Mouse (Mus musculus) CH12.LX (cell line): ENCODE results near the gene Kcnk6. TPM values are rescaled to one million over a fixed set of nuclear protein-coding genes. Genes with fewer than 3 reads are reported as not detected.

Experiments
- DNase-seq: peaks from one replicate; pipeline ENCODE4 v3.0.0-alpha.2; 2013; ENCODE audit errors: extremely low read depth
- H3K27ac ChIP-seq: 2 replicates; pipeline ENCODE4 v1.5.1; 2012; ENCODE audit warnings: low read depth, mild to moderate bottlenecking, control low read depth, moderate library complexity; ENCODE audit not compliant: insufficient read depth
- H3K27me3 ChIP-seq: replicated peaks from 2 replicates; pipeline ENCODE3; 2012; ENCODE audit warnings: inconsistent platforms
- H3K36me3 ChIP-seq, 2 experiments: replicated peaks in 1 of 2; 2 replicates each; pipeline versions ENCODE3 to v1.6.1; 2012; ENCODE audit warnings: inconsistent platforms in 1 of 2, low read length in 1 of 2, mild to moderate bottlenecking in 1 of 2, mixed read lengths in 1 of 2, moderate library complexity in 1 of 2; ENCODE audit not compliant: control insufficient read depth in 1 of 2, insufficient read depth in 1 of 2
- H3K4me1 ChIP-seq, 2 experiments: 2 replicates each; pipeline ENCODE4 v1.6.1; 2012; ENCODE audit warnings: inconsistent platforms in 1 of 2, moderate library complexity in 1 of 2; ENCODE audit not compliant: insufficient read depth in 2 of 2, control insufficient read depth in 1 of 2
- H3K4me2 ChIP-seq: 2 replicates; pipeline ENCODE4 v1.6.1; 2012; ENCODE audit warnings: low read depth, mild to moderate bottlenecking, control low read depth; ENCODE audit not compliant: poor library complexity, insufficient read depth, severe bottlenecking
- H3K4me3 ChIP-seq, 3 experiments: fragments of 150-350 bp in 1 of 3; sonication (generic) in 1 of 3; replicated peaks in 1 of 3; 2 replicates each; pipeline versions ENCODE3 to v1.5.1; 2011 to 2012; ENCODE audit warnings: low read depth in 2 of 3, low read length in 2 of 3, mild to moderate bottlenecking in 2 of 3, moderate library complexity in 2 of 3, control low read depth in 1 of 3, improper control_type of control experiment in 1 of 3, inconsistent platforms in 1 of 3, mixed read lengths in 1 of 3; ENCODE audit not compliant: poor library complexity in 1 of 3
- H3K79me2 ChIP-seq: replicated peaks from 2 replicates; pipeline ENCODE4 v1.6.1; 2012; ENCODE audit warnings: mild to moderate bottlenecking, moderate library complexity; ENCODE audit not compliant: control insufficient read depth, poor library complexity, insufficient read depth, severe bottlenecking; ENCODE audit errors: extremely low read depth
- H3K9ac ChIP-seq: 2 replicates; pipeline ENCODE4 v1.6.1; 2012; ENCODE audit warnings: low read depth, mild to moderate bottlenecking, control low read depth, moderate library complexity; ENCODE audit not compliant: insufficient read depth
- H3K9me3 ChIP-seq: replicated peaks from 2 replicates; pipeline ENCODE3; 2012; ENCODE audit warnings: low read length, inconsistent platforms, mixed read lengths
- BHLHE40 ChIP-seq: IDR thresholded peaks from 2 replicates; pipeline ENCODE4 v1.6.1; 2011; ENCODE audit warnings: mild to moderate bottlenecking, low read depth, low read length, improper control_type of control experiment
- CHD1 ChIP-seq: IDR thresholded peaks from 2 replicates; pipeline ENCODE4 v1.6.1; 2012; ENCODE audit warnings: low read depth, low read length, improper control_type of control experiment, inconsistent platforms
- CTCF ChIP-seq, 2 experiments: IDR thresholded peaks in 1 of 2; conservative IDR thresholded peaks in 1 of 2; 2 replicates each; pipeline ENCODE4 v1.5.1; 2011 to 2012; ENCODE audit warnings: low read depth in 2 of 2, low read length in 2 of 2, improper control_type of control experiment in 1 of 2, inconsistent platforms in 1 of 2, mild to moderate bottlenecking in 1 of 2, moderate library complexity in 1 of 2
- E2F4 ChIP-seq: IDR thresholded peaks from 2 replicates; pipeline ENCODE4 v1.6.1; 2011; ENCODE audit warnings: low read depth, low read length, improper control_type of control experiment; ENCODE audit not compliant: insufficient replicate concordance
- ELF1 ChIP-seq: IDR thresholded peaks from 2 replicates; pipeline ENCODE4 v1.6.1; 2014; ENCODE audit warnings: low read depth, mild to moderate bottlenecking, inconsistent platforms, low read length, improper control_type of control experiment
- ETS1 ChIP-seq: conservative IDR thresholded peaks from 2 replicates; pipeline ENCODE4 v1.6.1; 2012; ENCODE audit warnings: low read depth, mild to moderate bottlenecking, inconsistent platforms, low read length, improper control_type of control experiment, moderate library complexity
- GABPA ChIP-seq: IDR thresholded peaks from 2 replicates; pipeline ENCODE4 v1.6.1; 2012; ENCODE audit warnings: low read depth, low read length, improper control_type of control experiment, inconsistent platforms; ENCODE audit not compliant: insufficient replicate concordance
- JUN ChIP-seq: IDR thresholded peaks from 2 replicates; pipeline ENCODE4 v1.6.1; 2011; ENCODE audit warnings: low read depth, mild to moderate bottlenecking, low read length, improper control_type of control experiment, moderate library complexity; ENCODE audit not compliant: insufficient read depth
- MAFK ChIP-seq: IDR thresholded peaks from 2 replicates; pipeline ENCODE4 v1.6.1; 2011; ENCODE audit warnings: low read length, improper control_type of control experiment; ENCODE audit not compliant: insufficient replicate concordance
- MAZ ChIP-seq: IDR thresholded peaks from 2 replicates; pipeline ENCODE4 v1.6.1; 2012; ENCODE audit warnings: low read depth, mild to moderate bottlenecking, inconsistent platforms, low read length, improper control_type of control experiment, moderate library complexity
- MEF2A ChIP-seq: IDR thresholded peaks from 2 replicates; pipeline ENCODE4 v1.6.1; 2014; ENCODE audit warnings: low read depth, mild to moderate bottlenecking, inconsistent platforms, low read length, improper control_type of control experiment, borderline replicate concordance
- MYC ChIP-seq: IDR thresholded peaks from 2 replicates; pipeline ENCODE4 v1.6.1; 2011; ENCODE audit warnings: low read depth, mild to moderate bottlenecking, improper control_type of control experiment, low read length
- NELFE ChIP-seq: IDR thresholded peaks from 2 replicates; pipeline ENCODE4 v1.6.1; 2011; ENCODE audit warnings: low read depth, low read length, improper control_type of control experiment
- PAX5 ChIP-seq: IDR thresholded peaks from 2 replicates; pipeline ENCODE4 v1.6.1; 2012; ENCODE audit warnings: low read length, inconsistent platforms, mixed read lengths
- RAD21 ChIP-seq: IDR thresholded peaks from 2 replicates; pipeline ENCODE4 v1.6.1; 2011; ENCODE audit warnings: low read depth, mild to moderate bottlenecking, low read length, improper control_type of control experiment, moderate library complexity
- RCOR1 ChIP-seq: conservative IDR thresholded peaks from 2 replicates; pipeline ENCODE4 v1.6.1; 2012; ENCODE audit warnings: low read depth, mild to moderate bottlenecking, inconsistent platforms, low read length, improper control_type of control experiment
- SMC3 ChIP-seq: IDR thresholded peaks from 2 replicates; pipeline ENCODE4 v1.6.1; 2011; ENCODE audit warnings: low read depth, low read length, improper control_type of control experiment
- USF2 ChIP-seq: conservative IDR thresholded peaks from 2 replicates; pipeline ENCODE4 v1.6.1; 2011; ENCODE audit warnings: low read depth, low read length, improper control_type of control experiment
- ZKSCAN1 ChIP-seq: IDR thresholded peaks from 2 replicates; pipeline ENCODE4 v1.6.1; 2012; ENCODE audit warnings: low read depth, inconsistent platforms, low read length, improper control_type of control experiment, borderline replicate concordance
- dilution Hi-C: fragments of 300-500 bp; cut with MboI; formaldehyde crosslinking; loops from 2 replicates; pipeline ENCODE4 v1.14.3; 2020; ENCODE audit warnings: low sequenced_read_pairs; ENCODE audit not compliant: extremely low pct_unique_long_range_greater_than_20kb, extremely low pct_ligation_motif_present
- in situ Hi-C: fragments of 300-500 bp; cut with MboI; formaldehyde crosslinking; loops from 3 replicates; pipeline ENCODE4 v1.14.3; 2019; ENCODE audit warnings: low sequenced_read_pairs, low pct_ligation_motif_present, low pct_unique_long_range_greater_than_20kb, mixed read lengths
- polyA plus RNA-seq: library from polyadenylated mRNA; unstranded; fragments of >175 nt; gene quantifications from 2 replicates; pipeline ENCODE4 v1.2.1, GENCODE M21; 2012; ENCODE audit warnings: low read depth; ENCODE audit not compliant: insufficient read length
- total RNA-seq, 2 experiments: library from RNA; depleted of rRNA; stranded (reverse); fragments of 300-350 nt in 1 of 2; fragments of >200 nt in 1 of 2; gene quantifications; 2 replicates each; pipeline ENCODE4 v1.2.3; 2012 to 2014

Gene Kcnk6
- total and polyA plus RNA-seq, 3 experiments: 1.9 to 4.0 (median 2.2) TPM

- in situ Hi-C loops (no loop called here), dilution Hi-C loops (no loop called here)
- H3K36me3 ChIP-seq: peaks cover 0 to 10% of the 10 kb centered on the region in 2 experiments
Measured at GRCm38 (mm10) chr7:29262151-29262550, 29.8 kb upstream of the Kcnk6 start.

DNA sequence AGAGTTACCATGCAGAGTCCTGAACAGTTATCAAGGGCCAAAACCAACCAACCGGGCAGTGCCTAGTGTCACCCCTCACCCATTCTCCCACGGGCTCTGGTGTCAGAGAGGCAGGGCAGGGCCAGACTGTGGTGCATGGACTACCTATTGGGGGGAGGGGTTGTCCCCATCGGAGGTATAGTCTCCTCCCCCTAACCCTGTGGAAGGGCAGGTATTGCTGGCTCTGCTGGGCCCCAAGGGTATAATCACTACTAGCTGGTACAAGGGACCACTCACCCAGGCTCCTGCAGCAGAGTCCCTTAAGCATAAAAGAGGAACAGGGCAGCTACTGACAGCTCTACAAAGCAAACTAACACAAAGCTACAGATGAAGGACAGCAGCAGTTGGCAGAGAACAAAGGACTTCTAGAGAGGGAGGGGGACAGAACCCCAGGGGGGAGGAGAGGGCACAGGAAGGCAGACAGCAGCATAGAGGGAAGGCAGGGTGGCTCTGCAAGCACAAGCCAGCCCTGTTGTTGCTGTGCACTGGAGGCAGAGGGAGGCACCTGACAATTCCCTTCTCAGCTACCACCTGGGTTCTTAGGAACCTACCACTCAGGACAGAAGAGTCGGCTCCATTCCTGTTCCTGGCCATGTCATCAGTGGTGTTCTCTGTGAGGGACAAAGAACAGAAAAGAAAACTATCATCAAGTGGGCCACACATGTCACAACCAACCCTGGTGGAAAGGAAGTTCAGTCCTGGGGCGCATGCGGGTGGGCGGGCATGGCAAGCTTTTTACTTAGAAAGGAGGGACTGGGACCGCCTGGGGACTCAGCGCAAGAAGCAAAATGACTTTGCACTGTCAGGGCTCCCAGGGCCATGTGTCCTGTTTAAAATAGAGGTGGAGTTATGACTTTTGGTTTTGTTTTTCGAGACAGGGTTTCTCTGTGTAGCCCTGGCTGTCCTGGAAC, 27.7 kb upstream of the Kcnk6 start:
- Histone ChIP-seq H3K4me3 (no peak overlapping the region), H3K4me1 (peaks cover 9 to 68% of the 10 kb centered on the region in 2 experiments), H3K36me3 (peaks cover 0 to 13% of the 10 kb centered on the region in 2 experiments), H3K27me3 (no peaks in the 10 kb centered on the region), H3K9ac (no peak overlapping the region), H3K9me3 (no peaks in the 10 kb centered on the region), H3K4me2 (no peak overlapping the region), H3K79me2 (no peaks in the 10 kb centered on the region), H3K27ac (no peak overlapping the region)
- dilution Hi-C loops (no loop called here), in situ Hi-C loops (loop anchor here (5.0 kb wide), 1 partner anchor 32 kb away; no protein-coding TSS in a partner anchor)
- no peak for DNase-seq
- TF ChIP-seq GABPA (no peak), RCOR1 (no peak), ELF1 (no peak), ETS1 (no peak), BHLHE40 (no peak), CTCF (conservative IDR thresholded peaks at IDR 0.05 in 1 of 2, IDR thresholded peaks at IDR 0.05 in 1 of 2; ENCODE audit: low read depth in 2 of 2, low read length in 2 of 2) (no peak)

More at GRCm38 (mm10) chr7:29262151-29262550, 29.8 kb upstream of the Kcnk6 start:
- TF ChIP-seq RAD21 (no peak), JUN (no peak), CHD1 (no peak)
- Histone ChIP-seq H3K9ac (no peak overlapping the region), H3K4me2 (no peak overlapping the region), H3K4me3 (no peak overlapping the region), H3K27ac (no peak overlapping the region), H3K9me3 (no peaks in the 10 kb centered on the region), H3K27me3 (no peaks in the 10 kb centered on the region), H3K79me2 (no peaks in the 10 kb centered on the region), H3K4me1 (peaks cover 8 to 78% of the 10 kb centered on the region in 2 experiments)
- no peak for DNase-seq

- TF ChIP-seq MEF2A (no peak), MAFK (no peak), ZKSCAN1 (no peak), RAD21 (no peak), MYC (no peak), SMC3 (no peak), E2F4 (no peak), USF2 (no peak), NELFE (no peak), PAX5 (no peak), MAZ (no peak)
- dilution Hi-C loops (no loop called here), in situ Hi-C loops (loop anchor here (5.0 kb wide), 1 partner anchor 35 kb away; no protein-coding TSS in a partner anchor)
- no peaks in the 10 kb centered on the region for H3K27me3 ChIP-seq
- H3K4me2 ChIP-seq: no peak overlapping the region
- H3K36me3 ChIP-seq: peaks cover 0 to 13% of the 10 kb centered on the region in 2 experiments
- peak; percentile 35 for DNase-seq
- peaks cover 9 to 51% of the 10 kb centered on the region in 2 experiments for H3K4me1 ChIP-seq
- H3K79me2 ChIP-seq: no peaks in the 10 kb centered on the region
- no peak overlapping the region for H3K4me3 ChIP-seq
- H3K9me3 ChIP-seq: no peaks in the 10 kb centered on the region
- H3K9ac ChIP-seq: no peak overlapping the region
- H3K27ac ChIP-seq: no peak overlapping the region
Measured at GRCm38 (mm10) chr7:29257368-29257767, 25.1 kb upstream of the Kcnk6 start.
